ENCODE assay signal across 26 mouse cellular contexts in the genomic region with DNA sequence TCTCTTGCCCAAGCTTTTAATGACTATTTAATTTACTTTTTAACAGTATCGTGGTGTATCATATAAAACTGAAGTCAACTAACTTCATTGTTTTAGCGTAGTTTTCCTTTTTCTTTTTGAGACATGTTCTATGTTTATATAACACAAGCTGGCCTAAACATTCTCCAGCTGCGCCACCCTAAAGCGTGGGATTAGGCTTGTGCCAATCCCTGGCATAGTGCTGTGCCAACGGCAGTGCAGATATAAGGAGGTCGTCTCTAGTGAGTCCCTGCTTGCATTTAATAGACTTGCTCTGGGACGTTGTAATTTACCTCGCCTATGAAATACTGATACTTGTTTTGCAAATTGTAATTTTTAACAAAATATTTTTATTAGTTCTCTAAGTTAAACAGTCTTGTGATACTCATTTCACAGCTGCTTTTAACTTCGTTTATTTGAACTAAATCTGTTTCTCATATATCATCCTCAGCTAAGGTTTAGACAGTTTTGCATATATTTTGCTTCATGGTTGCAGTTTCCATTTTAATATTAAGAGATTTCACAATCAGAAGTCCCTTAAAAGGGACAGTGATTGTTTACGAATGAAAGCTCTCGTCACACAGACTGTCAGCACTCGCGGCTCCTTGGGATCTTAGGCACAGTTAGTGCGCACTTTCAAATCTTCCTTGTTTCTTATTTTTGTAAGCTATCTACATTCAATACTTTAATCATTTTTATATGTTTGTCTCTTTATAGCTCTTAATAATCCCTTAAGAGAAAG. TPM values are rescaled to one million over a fixed set of nuclear protein-coding genes. Genes with fewer than 3 reads are reported as not detected.
"Had no signal": no experiment of that assay in that cellular context is flagged by ENCODE, and none has a peak within 500 bp of the region (broad histone marks: within the 10 kb centered on the region; RNA-seq: fewer than 3 reads in every experiment).

No protein-coding gene starts in this region.

- H3K4me2 ChIP-seq: heart, embryonic 12.5 days; hindbrain, embryonic 12.5 days; hindbrain, embryonic 14.5 days; intestine, embryonic 15.5 days; limb, embryonic 12.5 days had no signal

- H3K36me3 ChIP-seq: intestine, embryonic 15.5 days had no signal

- H3K27ac ChIP-seq: gastrocnemius, adult 2 months; heart, embryonic 10.5 days; hindbrain, embryonic 10.5 days; hindbrain, embryonic 12.5 days; hindbrain, embryonic 14.5 days; intestine, embryonic 15.5 days; layer of hippocampus, adult 2 months; left cerebral cortex, adult 2 months; limb, embryonic 10.5 days; limb, embryonic 12.5 days had no signal

- DNase-seq: gastrocnemius, adult 2 months; gastrocnemius, postnatal 10 days; gastrocnemius, postnatal 25 days; heart, adult 18-20 months; heart, postnatal 10 days; heart, postnatal 4 days; kidney, adult 18-20 months; kidney, adult 8-10 months; kidney, postnatal 10 days; kidney, postnatal 25 days; kidney, postnatal 4 days; liver had no signal

- H3K27me3 ChIP-seq: heart, embryonic 12.5 days; hindbrain, embryonic 12.5 days; intestine, embryonic 15.5 days; limb, embryonic 12.5 days had no signal

- H3K9ac ChIP-seq: heart, embryonic 12.5 days; hindbrain, embryonic 12.5 days; hindbrain, embryonic 14.5 days; intestine, embryonic 15.5 days; limb, embryonic 12.5 days had no signal

- H3K4me1 ChIP-seq: hindbrain, embryonic 12.5 days had no signal

- ATAC-seq: hindbrain, embryonic 16.5 days; inflammation-experienced regulatory T-cells, adult 6 months; intestine, embryonic 15.5 days; intestine, postnatal 0 days had no signal

- H3K4me3 ChIP-seq: gastrocnemius, adult 2 months; heart, embryonic 10.5 days; heart, embryonic 12.5 days; hindbrain, embryonic 10.5 days; hindbrain, embryonic 12.5 days; intestine, embryonic 15.5 days; layer of hippocampus, adult 2 months; left cerebral cortex, adult 2 months; limb, embryonic 10.5 days; limb, embryonic 12.5 days had no signal

- H3K9me3 ChIP-seq: heart, embryonic 10.5 days; heart, embryonic 12.5 days; hindbrain, embryonic 10.5 days; hindbrain, embryonic 12.5 days; intestine, embryonic 15.5 days; limb, embryonic 10.5 days; limb, embryonic 12.5 days had no signal

RNA-seq across cellular contexts. Expression of gene Spata17, which starts 17.1 kb away (rescaled TPM):
- total RNA-seq: gastrocnemius, adult 2 months; gastrocnemius, postnatal 4 days had no signal
- polyA plus RNA-seq: inflammation-experienced regulatory T-cells, adult 6 months had no signal
